Mouse (Mus musculus) retina, adult 2 months (tissue): ENCODE measurements around the gene Rer1.

Experiments used
- DNase-seq: peaks from one replicate; pipeline ENCODE4 v3.0.0-alpha.2; 2012; ENCODE audit warnings: low read depth, low spot score

The Rer1 gene

DNA sequence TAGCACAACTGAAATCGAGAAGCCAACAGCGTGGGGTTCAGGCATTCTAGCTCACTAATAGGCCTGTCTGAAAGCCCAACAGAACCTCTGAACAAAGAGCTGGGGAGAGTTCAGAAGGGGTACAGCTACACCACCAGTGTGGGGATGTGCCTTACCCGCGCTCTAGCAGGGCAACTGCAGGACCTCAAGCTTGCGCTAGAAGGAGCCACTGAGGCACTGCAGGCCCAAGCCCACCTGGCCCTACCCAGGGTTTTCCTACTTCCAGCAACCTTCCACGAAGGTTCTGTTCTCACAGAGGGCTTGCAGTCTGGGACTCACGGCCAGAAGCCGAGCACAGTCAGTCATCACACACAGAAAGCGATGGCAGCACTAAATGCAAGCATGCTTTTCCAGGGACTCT, 11.0 kb downstream of the Rer1 start:
- no peak for DNase-seq

DNA sequence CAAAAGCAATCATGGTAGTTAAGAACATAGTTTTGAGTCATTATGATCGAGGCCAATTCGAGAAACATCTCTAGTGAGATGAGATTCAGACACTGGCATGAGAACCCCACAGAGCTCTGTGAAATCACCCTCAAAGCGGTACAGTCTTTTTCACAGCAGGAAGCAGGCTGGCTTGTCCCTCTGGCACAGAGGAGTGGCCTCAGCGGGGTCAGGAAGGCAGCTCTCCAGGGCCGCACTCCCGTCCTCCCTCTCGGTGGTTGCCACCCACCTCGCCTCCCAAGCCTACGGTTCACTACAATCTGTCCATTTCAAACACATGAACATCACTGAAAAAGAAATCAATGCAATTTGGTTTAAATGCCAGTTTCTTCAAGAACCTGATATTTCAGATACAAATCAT, 11.8 kb downstream of the Rer1 start:
- DNase-seq: no peak

DNA sequence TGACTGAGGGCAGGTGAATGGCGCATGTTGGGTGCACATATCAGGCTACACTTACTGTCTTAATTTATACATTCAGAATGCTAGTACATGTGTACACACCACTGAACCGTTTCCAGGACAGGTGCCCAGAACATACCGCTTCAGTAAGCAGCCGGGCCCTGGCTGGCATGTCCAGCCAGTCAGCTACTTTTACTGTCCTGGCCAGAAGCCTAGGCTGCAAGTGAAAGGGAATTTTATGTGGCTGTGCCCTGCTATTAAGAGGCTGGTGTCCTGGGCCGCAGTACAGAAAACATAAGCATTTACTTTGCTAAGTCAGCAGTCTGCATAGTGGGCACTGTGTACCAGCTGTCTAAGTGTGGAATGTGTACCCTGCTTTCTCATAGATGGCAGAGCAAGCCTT, 15.3 kb downstream of the Rer1 start:
- no peak for DNase-seq

GRCm38 (mm10) chr4:155070199-155070598, 16.0 kb downstream of the Rer1 start:
- no peak for DNase-seq

GRCm38 (mm10) chr4:155069191-155069590, 17.0 kb downstream of the Rer1 start:
- DNase-seq: no peak

GRCm38 (mm10) chr4:155068357-155068972, 17.7 kb downstream of the Rer1 start:
- DNase-seq: no peak

DNA sequence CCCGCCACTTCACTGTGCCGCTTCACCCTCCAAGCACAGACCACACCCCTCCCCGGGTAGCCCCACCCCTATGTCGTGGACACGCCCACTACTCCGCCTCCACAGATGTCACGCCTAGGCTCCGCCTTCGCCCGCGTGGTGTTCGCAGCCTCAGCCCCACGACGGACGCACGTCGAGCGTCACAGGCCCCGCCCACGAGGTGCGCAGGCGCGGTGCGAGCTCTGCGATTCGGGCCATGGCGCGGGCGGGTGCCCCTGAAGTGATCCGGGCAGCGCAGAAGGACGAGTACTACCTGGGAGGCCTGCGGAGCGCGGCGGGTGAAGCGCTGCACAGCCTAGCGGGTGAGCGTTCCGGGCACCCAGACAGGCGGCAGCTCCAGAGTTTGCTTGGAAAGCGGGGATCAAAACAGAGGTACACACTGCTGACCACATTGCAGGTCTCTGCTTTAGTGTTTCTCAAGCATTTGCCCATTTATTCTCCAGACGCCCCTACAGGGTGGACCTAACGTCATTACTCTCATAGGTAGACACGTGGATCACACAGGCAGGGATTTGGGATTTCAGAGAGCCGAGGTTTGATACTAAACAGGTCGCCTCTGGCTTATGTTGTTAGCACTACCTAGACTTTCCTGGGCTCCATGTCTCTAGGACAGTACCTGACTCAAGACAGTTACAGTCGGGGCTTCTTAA, 19.2 kb downstream of the Rer1 start, which contains the start of gene Pex10:
Gene Pex10 (plus strand): TSS at position 183 of the 689 bp plus-strand sequence.
- DNase-seq: peak; percentile 94

- peak; percentile 86 for DNase-seq
These were observed 20.0 kb downstream of the Rer1 start for GRCm38 (mm10) chr4:155065970-155066833.

- DNase-seq: no peak
These were observed 21.7 kb downstream of the Rer1 start for GRCm38 (mm10) chr4:155064474-155064873.

DNA sequence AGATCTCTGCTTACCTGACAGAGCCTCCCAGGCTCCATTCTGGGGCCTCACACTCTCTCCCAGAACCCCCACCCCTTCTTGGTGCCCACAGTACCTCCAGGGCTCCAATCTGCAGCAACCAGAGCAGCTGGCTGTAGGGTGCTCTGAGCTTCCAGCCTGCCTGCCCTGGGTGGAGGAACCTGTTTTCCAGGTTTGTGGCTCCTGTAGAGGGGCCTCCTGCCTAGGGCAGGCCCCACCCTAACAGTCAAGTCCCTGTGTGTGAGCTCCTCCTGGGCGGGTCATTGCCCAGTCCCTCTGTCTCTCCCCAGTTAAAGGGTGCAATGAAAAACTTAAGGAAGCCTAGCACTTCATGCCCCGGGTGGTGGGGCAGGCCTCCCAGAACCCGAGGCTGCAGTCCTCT, 22.3 kb downstream of the Rer1 start:
- DNase-seq: no peak

- no peak for DNase-seq
These were observed 27.9 kb downstream of the Rer1 start for GRCm38 (mm10) chr4:155058325-155058724.

DNA sequence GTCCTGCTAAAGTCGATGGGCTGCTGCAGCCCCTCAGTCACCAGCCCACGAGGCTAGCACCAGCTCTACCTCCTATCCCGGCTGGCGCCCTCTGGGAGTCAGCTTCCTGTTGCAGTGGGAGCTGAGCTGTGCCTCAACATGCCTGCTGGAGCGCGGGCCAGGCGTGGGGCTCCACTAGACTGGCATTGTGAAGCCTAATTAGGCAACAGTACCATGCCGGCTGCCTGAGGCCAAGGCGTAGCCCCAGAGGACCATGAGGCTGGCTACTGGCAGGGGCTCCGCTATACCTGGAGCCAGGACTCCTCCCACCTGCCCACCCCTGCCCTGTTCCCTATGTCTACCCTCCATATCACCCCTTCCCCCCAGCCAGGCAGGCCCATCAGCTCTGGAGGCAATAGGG, 29.5 kb downstream of the Rer1 start, which contains the start of gene Plch2:
Gene Plch2 (minus strand): TSS at position 61 of the 400 bp plus-strand sequence.
- no peak for DNase-seq

DNA sequence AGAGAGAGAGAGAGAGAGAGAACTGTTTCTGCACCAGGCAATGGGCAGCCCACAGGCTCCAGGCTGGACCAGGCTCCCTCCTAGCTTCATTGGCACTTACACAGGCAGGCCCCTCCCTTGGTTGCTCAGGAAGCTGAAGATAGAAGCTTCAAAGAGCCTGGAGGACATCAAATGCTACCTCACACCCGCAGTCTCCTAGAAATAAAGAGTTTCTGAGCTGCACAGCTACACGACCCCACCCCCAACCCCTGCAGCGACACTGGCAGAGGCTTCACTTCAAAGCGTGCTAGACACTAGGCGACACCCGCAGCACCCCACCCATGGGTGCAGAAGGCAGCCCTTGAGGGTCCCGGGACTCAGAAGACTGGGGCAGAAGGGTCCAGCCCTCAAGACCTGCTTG, 36.1 kb downstream of the Rer1 start:
- DNase-seq: no peak

- no peak for DNase-seq
These were observed 39.5 kb downstream of the Rer1 start for GRCm38 (mm10) chr4:155046636-155047035.

- DNase-seq: no peak
These were observed 42.9 kb downstream of the Rer1 start for GRCm38 (mm10) chr4:155043289-155043625.

DNA sequence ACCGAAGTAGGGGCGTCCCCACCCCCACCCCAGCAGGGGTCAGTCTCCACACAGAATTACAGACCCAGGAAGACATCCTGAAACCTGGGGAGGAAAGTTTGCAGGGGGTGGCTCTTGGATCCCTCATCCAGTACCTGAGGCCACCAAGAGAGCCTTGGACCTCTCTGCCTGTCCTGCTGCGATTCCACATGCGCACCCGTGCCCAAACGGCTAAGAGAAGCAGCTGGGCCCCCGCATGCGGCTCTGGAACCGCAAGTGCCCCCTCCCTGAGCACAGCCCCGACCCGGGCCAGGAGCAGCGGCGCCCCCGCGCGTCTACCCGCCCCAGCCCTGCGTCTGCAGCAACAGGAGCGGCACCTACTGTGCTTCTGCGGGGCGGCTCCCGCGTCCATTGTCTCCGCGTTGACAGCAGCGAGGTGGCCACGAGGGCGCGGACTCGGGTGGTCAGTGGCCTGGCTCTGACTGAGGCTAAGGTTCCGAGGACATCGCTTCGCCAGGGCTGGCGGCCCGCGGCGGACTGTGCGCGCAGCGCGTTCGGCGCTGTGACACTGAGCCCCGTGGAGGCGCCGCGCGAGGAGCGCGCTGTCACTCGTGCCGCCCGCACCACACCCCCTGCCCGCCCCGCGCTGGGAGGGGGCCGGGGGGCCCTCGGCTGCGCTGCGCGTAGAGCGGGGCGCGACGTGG, 43.4 kb downstream of the Rer1 start:
- no peak for DNase-seq

DNA sequence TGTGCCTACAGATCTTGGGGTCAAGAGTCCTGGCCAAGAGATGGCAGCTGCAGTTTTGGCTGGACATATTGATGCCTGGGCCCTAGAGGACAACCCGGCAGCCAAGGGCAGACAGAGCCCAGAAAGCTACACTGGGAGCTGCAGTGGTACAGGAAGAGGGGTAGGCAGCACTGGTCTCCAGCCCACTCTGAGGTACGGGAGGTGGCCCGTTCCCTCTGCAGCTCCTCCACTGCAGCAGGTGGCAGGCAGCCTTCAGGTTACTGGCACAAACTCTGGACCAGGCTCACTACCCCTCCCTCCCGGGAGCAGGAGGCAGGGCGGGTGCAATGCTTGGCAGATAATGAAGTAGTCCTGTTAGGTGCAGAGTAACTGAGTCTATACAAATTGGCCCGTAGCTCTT, 45.5 kb downstream of the Rer1 start:
- DNase-seq: no peak

DNA sequence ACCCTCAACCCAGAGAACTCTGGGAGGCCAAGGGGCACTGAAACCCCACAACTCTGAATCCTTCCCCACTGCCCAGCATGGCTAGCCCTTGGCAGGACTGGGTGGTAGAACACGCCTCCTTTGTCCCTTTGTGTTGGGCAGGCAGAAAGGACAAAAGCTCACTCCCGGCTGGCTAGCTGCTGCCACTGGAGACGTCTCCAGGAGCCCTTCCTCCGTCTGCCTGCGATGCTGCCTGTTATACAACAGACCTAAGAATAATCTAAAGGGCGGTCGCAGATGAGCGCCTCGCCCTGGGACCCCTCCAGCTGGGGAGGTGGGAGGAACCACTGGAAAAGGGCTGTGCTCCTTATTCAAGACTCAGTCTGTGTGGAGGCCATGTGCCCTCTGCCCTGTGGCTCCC, 46.0 kb downstream of the Rer1 start:
- DNase-seq: no peak

DNA sequence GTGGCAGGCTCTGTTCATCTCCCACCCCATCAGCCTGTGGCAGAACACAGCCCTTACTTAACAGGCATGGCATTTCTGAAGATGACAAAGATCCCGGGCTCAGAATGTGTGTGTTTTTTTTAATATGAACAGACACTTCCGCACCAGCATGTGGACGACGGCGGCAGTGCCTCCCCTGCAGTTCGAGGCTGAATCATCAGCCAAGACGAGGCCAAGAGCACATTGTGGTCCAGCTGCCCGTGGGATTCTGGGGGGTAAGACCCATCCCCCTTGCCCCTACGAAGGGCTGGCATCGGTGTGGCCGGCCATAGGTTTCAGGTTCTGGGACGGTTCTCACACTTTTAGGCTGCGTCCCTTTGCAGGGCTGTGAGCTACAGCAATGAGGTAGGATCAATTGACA, 51.4 kb downstream of the Rer1 start:
- DNase-seq: no peak

DNA sequence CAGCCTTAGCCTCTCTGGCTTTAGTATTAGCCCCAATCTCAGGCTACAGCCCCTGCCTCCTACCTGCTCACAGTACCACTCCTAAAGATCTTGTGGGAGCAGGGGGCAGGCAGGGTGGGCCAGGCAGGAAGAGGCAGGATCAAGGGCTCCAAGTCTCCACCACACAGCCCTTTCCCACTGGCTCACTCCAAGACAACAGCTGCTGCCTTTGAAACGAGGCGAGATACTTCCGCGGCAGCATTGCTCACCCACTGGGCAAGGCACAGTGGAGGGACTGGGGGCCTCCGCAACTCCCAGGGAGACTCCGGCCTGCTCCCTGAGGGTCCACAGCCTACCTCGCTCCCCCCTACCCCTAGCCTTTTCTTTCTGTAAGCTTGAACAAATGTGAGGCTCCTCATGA, 52.0 kb downstream of the Rer1 start:
- no peak for DNase-seq

- DNase-seq: no peak
These were observed 53.1 kb downstream of the Rer1 start for GRCm38 (mm10) chr4:155033115-155033514.
